Mouse (Mus musculus): Measurements from ENCODE around the gene Cdh4.

Cdh4 gene

GRCm38 (mm10) chr2:179920042-179920441 lies 477.8 kb downstream of the Cdh4 start:
- DNase-seq (ENCODE audit: extremely low spot score, low read depth, low spot score), result no peak

GRCm38 (mm10) chr2:179921021-179921653 lies 478.9 kb downstream of the Cdh4 start:
- DNase-seq (ENCODE audit: extremely low spot score, low read depth, low spot score), result no peak

GRCm38 (mm10) chr2:179924038-179924437 lies 481.8 kb downstream of the Cdh4 start:
- no peak for DNase-seq (ENCODE audit: extremely low spot score, low read depth, low spot score)

- no peak for DNase-seq (ENCODE audit: extremely low spot score, low read depth, low spot score)
Observed at GRCm38 (mm10) chr2:179929166-179929565, 486.9 kb downstream of the Cdh4 start.

- no peak for DNase-seq (ENCODE audit: extremely low spot score, low read depth, low spot score)
Observed at GRCm38 (mm10) chr2:179931741-179932140, 489.5 kb downstream of the Cdh4 start.

DNA sequence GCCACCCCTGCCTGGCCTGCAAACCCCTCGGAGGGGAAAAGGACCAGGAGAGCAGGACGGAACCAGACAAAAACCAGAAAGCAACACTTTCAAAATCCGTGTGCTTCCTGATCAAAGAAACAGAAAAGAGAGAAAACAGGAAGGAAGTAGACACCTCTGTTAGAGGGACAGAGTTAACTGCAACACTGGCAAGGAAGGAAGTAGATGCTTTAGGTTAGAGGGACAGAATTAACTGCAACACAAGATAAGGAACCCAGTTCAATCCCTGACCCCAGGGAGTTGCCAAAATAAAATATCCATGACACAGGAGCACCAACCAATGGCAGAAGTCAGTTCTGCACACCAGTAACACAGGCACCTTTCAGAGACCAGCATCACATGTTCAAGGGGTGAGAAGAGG lies 491.9 kb downstream of the Cdh4 start:
- DNase-seq (ENCODE audit: extremely low spot score, low read depth, low spot score), result no peak

- no peak for DNase-seq (ENCODE audit: extremely low spot score, low read depth, low spot score)
Observed at GRCm38 (mm10) chr2:179937091-179937490, 494.9 kb downstream of the Cdh4 start.

DNA sequence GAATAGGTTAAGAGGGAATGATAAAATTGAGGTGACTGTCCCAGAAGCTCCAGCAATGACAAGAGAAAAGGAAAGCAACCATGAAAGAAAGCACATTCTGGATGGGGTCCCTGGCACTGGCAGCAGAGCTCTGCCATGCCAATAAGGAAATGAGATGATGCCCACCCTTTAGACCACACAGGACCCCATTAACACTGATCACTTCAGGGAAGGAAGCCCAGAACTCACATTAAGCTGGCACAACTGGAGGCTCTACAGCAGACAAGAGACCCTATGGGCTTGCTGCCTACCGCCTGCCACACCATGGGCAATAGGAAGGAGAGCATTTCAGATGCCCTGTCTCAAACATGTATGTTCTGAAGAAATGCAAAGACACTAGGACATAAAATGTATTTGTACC lies 499.5 kb downstream of the Cdh4 start:
- DNase-seq (ENCODE audit: extremely low spot score, low read depth, low spot score), result no peak

DNA sequence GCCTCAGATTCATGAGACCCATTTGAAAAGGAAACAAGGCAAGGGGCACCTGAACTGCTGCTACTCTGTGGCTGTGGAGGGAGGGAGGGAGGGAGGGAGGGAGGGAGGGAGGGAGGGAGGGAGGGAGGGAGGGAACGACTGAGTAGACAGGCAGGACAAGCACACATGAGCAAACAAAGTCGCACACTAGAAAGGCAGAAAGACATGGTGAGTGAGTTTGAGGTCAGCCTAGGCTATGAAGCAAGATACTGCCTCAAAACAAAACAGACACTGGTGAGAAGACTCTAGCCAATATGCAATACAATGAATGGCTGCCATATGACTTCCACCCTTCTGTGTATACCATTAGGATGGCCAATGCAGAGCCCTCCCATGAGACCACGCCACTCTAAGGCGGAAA lies 502.8 kb downstream of the Cdh4 start:
- no peak for DNase-seq (ENCODE audit: extremely low spot score, low read depth, low spot score)

GRCm38 (mm10) chr2:179946496-179946895 lies 504.3 kb downstream of the Cdh4 start:
- DNase-seq (ENCODE audit: extremely low spot score, low read depth, low spot score), result no peak

GRCm38 (mm10) chr2:179947607-179948006 lies 505.4 kb downstream of the Cdh4 start:
- DNase-seq (ENCODE audit: extremely low spot score, low read depth, low spot score), result no peak

- no peak for DNase-seq (ENCODE audit: extremely low spot score, low read depth, low spot score)
Observed at GRCm38 (mm10) chr2:179948820-179949219, 506.6 kb downstream of the Cdh4 start.
